Mouse (Mus musculus): ENCODE results near the gene Caps2. TPM values are rescaled to one million over a fixed set of nuclear protein-coding genes. Genes with fewer than 3 reads are reported as not detected.
A peak's percentile ranks its signal among the peaks of the same experiment; 100 is the strongest.
"Not testable (repeated sequence)": the region's sequence is repeated elsewhere in the genome, so short reads cannot be mapped to it uniquely, and the experiment has no call there.

Caps2 gene
- 0.67 and 0.88 TPM in 2 replicates for polyA plus RNA-seq (2014; fragmentation: Nextera tagmentation; extraction: Ambion mirVana)

DNA sequence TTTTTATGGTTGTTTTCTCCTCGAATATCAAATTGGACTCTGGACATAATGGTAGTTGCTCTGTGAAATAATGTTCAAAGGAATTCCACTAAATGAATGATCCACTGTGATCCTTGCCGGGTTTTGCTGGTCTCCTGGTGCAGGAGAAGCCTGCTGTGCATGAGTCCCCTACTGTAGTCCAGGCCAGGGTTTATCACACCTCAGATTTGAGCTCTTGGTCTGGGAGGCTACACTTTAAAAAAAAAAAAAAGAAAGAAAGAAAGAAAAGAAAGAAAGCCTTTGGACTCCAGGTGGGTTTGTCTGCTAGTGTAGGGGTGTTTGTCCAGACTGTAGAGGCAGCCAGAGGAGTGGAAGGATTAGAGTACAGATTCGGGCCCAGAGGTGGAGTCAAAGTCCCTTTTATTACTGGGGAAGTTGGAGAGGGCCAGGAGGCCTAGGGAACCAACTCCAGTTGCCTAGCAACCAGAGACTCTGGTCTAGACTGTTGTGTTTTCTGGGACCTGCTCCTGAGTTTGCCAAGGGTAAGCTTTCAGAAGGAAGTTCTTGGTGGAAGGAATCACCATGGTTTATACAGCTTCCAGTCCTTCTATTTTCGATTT is at the start of gene Caps2:
Caps2 (plus strand) TSS at position 454 of the 599 bp plus-strand sequence.
- ATAC-seq (replicated peaks; ENCODE audit: insufficient number of reproducible peaks, low FRiP score, low TSS enrichment, low read depth) = peak; percentile 78; the same call in 1 of the 2 replicates
- no peaks in the 10 kb centered on the region for H3K9me3 ChIP-seq (replicated peaks; ENCODE audit: control insufficient read depth, low read length)
- DNase-seq (ENCODE audit: low spot score) = peak; percentile 72
- H3K4me3 ChIP-seq (ENCODE audit: low read depth, low read length) = no peak within 1 kb of the TSS
- 31% methylated on average over 4 of the region's 4 CpGs for WGBS
- peak within 1 kb of the TSS; percentile 39 for H3K9ac ChIP-seq (replicated peaks; ENCODE audit: low read length)
- no peaks in the 10 kb centered on the region for H3K27me3 ChIP-seq (ENCODE audit: control insufficient read depth, insufficient read depth, low read length)
- no peaks in the 10 kb centered on the region for H3K4me1 ChIP-seq (ENCODE audit: control insufficient read depth, insufficient read depth, low read length)
- H3K27ac ChIP-seq (replicated peaks; ENCODE audit: low read depth, low read length) = no peak within 1 kb of the TSS
- H3K36me3 ChIP-seq (replicated peaks; ENCODE audit: control insufficient read depth, insufficient read depth, low read depth, low read length) = no peaks in the 10 kb centered on the region
- H3K4me2 ChIP-seq (ENCODE audit: low read depth, low read length) = peak within 1 kb of the TSS; percentile 19

DNA sequence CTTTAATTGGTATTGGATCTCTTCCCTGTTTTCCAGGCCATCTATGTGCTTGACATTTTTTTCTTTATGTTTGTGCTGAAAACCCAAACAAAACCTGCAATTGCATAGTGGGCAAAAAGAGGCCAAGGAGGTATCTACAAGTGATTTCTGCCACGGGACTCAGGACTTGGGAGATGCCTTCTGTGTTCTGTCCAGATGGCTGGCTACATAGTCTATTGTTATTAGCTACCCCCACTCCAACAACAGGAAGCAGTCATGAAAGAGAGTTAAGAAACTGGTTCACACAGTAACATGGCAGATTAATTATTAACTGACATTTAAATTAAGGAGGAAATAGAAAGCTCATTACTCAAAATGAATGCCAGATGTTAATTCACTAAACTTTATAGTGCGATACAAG is 38.3 kb upstream of the Caps2 start:
- not testable (repeated sequence) for H3K36me3 ChIP-seq (replicated peaks; ENCODE audit: control insufficient read depth, insufficient read depth, low read depth, low read length); H3K4me3 ChIP-seq (ENCODE audit: low read depth, low read length); ATAC-seq (replicated peaks; ENCODE audit: insufficient number of reproducible peaks, low FRiP score, low TSS enrichment, low read depth); DNase-seq (ENCODE audit: low spot score); H3K9ac ChIP-seq (replicated peaks; ENCODE audit: low read length); H3K9me3 ChIP-seq (replicated peaks; ENCODE audit: control insufficient read depth, low read length); H3K27ac ChIP-seq (replicated peaks; ENCODE audit: low read depth, low read length); H3K4me1 ChIP-seq (ENCODE audit: control insufficient read depth, insufficient read depth, low read length); H3K4me2 ChIP-seq (ENCODE audit: low read depth, low read length); H3K27me3 ChIP-seq (ENCODE audit: control insufficient read depth, insufficient read depth, low read length)
- 49% methylated on average over 2 of the region's 2 CpGs for WGBS

DNA sequence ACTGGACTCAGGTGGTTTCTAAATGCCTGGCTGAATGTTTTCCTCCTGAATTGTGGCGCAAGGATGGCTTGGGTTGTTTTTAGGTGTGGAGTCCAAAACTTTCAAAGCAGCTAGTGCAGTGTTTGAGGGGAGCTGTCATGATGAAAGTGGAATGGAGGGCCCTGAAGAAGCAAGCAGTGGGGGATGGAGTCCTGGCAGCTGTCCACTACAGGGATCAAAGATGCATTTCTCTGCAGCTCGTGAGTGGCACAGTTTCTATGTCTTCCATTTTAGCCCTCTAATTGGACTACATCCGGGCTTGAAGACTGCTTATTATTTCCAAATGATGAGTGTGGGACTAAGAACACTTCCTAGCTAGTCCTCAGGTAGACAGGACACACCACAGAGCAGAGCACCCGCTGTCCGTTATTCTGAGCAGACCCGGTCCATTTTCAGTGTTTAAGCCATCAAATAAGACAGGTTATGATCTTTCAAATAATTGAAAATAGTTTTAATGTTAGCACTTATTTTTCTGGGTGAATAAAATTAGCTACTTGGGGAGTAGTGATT is 35.7 kb upstream of the Caps2 start:
- not testable (repeated sequence) for H3K27me3 ChIP-seq (ENCODE audit: control insufficient read depth, insufficient read depth, low read length); DNase-seq (ENCODE audit: low spot score); H3K9me3 ChIP-seq (replicated peaks; ENCODE audit: control insufficient read depth, low read length); H3K4me3 ChIP-seq (ENCODE audit: low read depth, low read length); H3K9ac ChIP-seq (replicated peaks; ENCODE audit: low read length); H3K36me3 ChIP-seq (replicated peaks; ENCODE audit: control insufficient read depth, insufficient read depth, low read depth, low read length); H3K4me1 ChIP-seq (ENCODE audit: control insufficient read depth, insufficient read depth, low read length); H3K4me2 ChIP-seq (ENCODE audit: low read depth, low read length); H3K27ac ChIP-seq (replicated peaks; ENCODE audit: low read depth, low read length); ATAC-seq (replicated peaks; ENCODE audit: insufficient number of reproducible peaks, low FRiP score, low TSS enrichment, low read depth)
- 77% methylated on average over 6 of the region's 6 CpGs for WGBS

DNA sequence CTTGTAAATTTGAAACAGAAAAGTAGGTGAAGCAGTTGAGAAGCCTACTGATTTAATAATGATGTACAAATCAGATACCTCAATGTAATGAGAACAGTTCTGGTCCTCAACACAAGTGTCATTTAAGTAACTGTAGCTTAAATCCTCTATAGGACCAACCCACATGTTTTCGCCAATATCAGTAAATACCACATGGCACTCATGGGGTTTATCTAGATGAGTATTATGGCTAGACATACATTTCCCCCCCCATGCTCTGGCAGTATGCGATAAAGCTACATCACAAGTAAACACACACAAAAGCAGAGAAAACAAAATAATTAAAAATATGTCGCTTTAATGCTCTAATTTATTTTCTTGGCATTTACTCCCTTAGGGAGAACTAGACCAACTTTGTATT is 31.2 kb upstream of the Caps2 start:
- H3K36me3 ChIP-seq (replicated peaks; ENCODE audit: control insufficient read depth, insufficient read depth, low read depth, low read length) = no peaks in the 10 kb centered on the region
- no peaks in the 10 kb centered on the region for H3K9me3 ChIP-seq (replicated peaks; ENCODE audit: control insufficient read depth, low read length)
- no peaks in the 10 kb centered on the region for H3K27me3 ChIP-seq (ENCODE audit: control insufficient read depth, insufficient read depth, low read length)
- no peak overlapping the region for H3K4me3 ChIP-seq (ENCODE audit: low read depth, low read length)
- 91% methylated on average over 3 of the region's 3 CpGs for WGBS
- no peak overlapping the region for H3K9ac ChIP-seq (replicated peaks; ENCODE audit: low read length)
- no peak overlapping the region for H3K27ac ChIP-seq (replicated peaks; ENCODE audit: low read depth, low read length)
- no peak overlapping the region for H3K4me2 ChIP-seq (ENCODE audit: low read depth, low read length)
- ATAC-seq (replicated peaks; ENCODE audit: insufficient number of reproducible peaks, low FRiP score, low TSS enrichment, low read depth) (no peak), DNase-seq (ENCODE audit: low spot score) (no peak)
- H3K4me1 ChIP-seq (ENCODE audit: control insufficient read depth, insufficient read depth, low read length) = no peaks in the 10 kb centered on the region

DNA sequence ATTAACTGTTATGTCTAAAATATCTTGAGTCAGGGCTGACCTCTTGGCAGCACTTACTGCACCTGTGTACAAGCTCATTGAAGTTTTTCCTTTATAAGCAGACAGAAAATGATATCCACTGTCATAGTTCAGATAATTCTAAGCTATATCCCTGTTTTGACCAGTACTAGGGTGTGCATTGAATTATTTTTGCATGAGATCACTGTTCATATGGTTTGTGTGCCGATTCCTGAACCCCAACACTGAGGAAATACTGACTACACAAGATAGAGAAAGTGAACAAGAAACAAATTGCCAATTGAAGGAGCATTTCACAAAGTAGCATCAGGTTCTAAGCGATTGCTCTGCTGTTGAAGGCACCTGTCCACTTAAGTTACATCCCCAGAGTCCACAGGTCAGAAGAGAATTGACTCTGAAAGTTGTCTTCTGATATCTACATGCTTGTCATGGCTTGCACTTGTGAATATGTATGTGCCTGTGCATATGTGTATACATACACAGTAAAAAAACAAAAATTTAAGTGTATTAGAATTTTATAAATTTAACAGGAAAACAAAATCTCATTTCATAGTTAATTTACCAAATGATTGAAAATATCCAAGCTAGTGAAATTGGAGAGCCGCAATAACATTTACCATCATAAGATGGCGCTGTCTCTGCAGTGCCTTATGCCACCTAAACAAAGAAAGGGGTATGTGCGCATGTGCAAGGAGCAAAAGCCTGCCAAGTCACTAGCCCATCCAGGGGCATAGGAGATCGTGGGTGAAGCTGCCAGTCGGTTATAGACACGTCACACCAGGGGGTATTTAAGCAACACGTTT is 25.2 kb upstream of the Caps2 start:
- DNase-seq (ENCODE audit: low spot score) = peak; percentile 88
- no peak overlapping the region for H3K27ac ChIP-seq (replicated peaks; ENCODE audit: low read depth, low read length)
- no peaks in the 10 kb centered on the region for H3K27me3 ChIP-seq (ENCODE audit: control insufficient read depth, insufficient read depth, low read length)
- H3K36me3 ChIP-seq (replicated peaks; ENCODE audit: control insufficient read depth, insufficient read depth, low read depth, low read length) = no peaks in the 10 kb centered on the region
- no peaks in the 10 kb centered on the region for H3K9me3 ChIP-seq (replicated peaks; ENCODE audit: control insufficient read depth, low read length)
- H3K4me3 ChIP-seq (ENCODE audit: low read depth, low read length) = no peak overlapping the region
- no peak overlapping the region for H3K4me2 ChIP-seq (ENCODE audit: low read depth, low read length)
- WGBS = 14% methylated on average over 9 of the region's 9 CpGs
- no peak overlapping the region for H3K9ac ChIP-seq (replicated peaks; ENCODE audit: low read length)
- ATAC-seq (replicated peaks; ENCODE audit: insufficient number of reproducible peaks, low FRiP score, low TSS enrichment, low read depth) = peak; percentile 86
- H3K4me1 ChIP-seq (ENCODE audit: control insufficient read depth, insufficient read depth, low read length) = no peaks in the 10 kb centered on the region

DNA sequence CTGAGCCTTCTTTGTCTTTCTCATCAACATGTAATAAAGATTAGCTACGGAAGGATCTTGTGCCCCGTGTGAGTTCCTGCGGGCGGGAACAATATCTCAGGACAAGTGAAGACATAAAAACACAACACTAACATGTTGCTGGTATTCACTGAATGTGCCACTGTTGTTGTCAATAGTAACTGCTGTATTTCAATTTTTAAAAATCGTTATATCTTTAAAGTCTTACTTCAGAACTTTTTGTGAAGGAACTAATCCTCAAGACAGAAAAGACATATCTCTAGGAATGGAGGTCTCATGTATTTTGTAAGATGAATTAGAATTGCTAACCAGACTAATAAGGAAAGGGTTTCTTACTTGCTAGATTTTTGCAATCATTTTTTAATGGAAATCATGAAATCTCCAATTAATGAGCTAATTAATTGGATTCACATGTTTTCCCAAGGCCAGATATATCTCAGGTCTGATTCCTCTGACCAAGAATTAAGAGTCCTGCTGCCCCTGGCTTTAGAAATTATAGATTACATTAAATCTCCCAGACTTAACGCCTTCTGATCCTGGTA is 24.5 kb upstream of the Caps2 start:
- H3K27ac ChIP-seq (replicated peaks; ENCODE audit: low read depth, low read length) = no peak overlapping the region
- no peak for DNase-seq (ENCODE audit: low spot score)

DNA sequence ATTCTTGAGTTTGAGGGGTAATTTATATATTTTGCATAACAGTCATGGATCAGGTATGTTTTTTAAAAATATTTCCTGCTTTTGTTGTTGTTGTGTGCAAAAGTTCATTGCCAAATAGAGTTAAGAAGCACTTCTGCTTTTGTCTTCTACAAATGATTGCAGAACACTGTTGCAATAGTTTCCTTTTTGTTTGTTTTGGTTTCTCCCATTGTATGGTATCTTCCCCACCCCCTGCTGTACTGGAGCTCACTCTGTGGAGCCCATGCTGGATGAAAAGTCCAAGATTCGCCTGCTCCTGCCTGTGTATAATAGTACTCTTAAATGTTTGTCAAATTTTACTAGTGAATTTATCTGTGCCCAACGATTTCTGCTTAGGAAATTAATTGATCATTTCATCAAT is 23.6 kb upstream of the Caps2 start:
- Histone ChIP-seq H3K9ac (replicated peaks; ENCODE audit: low read length) (no peak overlapping the region), H3K4me1 (ENCODE audit: control insufficient read depth, insufficient read depth, low read length) (no peaks in the 10 kb centered on the region), H3K36me3 (replicated peaks; ENCODE audit: control insufficient read depth, insufficient read depth, low read depth, low read length) (no peaks in the 10 kb centered on the region), H3K4me2 (ENCODE audit: low read depth, low read length) (no peak overlapping the region), H3K27ac (replicated peaks; ENCODE audit: low read depth, low read length) (no peak overlapping the region), H3K4me3 (ENCODE audit: low read depth, low read length) (no peak overlapping the region), H3K27me3 (ENCODE audit: control insufficient read depth, insufficient read depth, low read length) (no peaks in the 10 kb centered on the region), H3K9me3 (replicated peaks; ENCODE audit: control insufficient read depth, low read length) (no peaks in the 10 kb centered on the region)
- ATAC-seq (replicated peaks; ENCODE audit: insufficient number of reproducible peaks, low FRiP score, low TSS enrichment, low read depth) (no peak), DNase-seq (ENCODE audit: low spot score) (no peak)
- 62% methylated on average over 2 of the region's 2 CpGs for WGBS

More for the DNA sequence above, 24.5 kb upstream of the Caps2 start:
- Histone ChIP-seq H3K4me2 (ENCODE audit: low read depth, low read length) (no peak overlapping the region), H3K36me3 (replicated peaks; ENCODE audit: control insufficient read depth, insufficient read depth, low read depth, low read length) (no peaks in the 10 kb centered on the region), H3K9me3 (replicated peaks; ENCODE audit: control insufficient read depth, low read length) (no peaks in the 10 kb centered on the region), H3K27me3 (ENCODE audit: control insufficient read depth, insufficient read depth, low read length) (no peaks in the 10 kb centered on the region), H3K4me3 (ENCODE audit: low read depth, low read length) (no peak overlapping the region), H3K9ac (replicated peaks; ENCODE audit: low read length) (no peak overlapping the region), H3K4me1 (ENCODE audit: control insufficient read depth, insufficient read depth, low read length) (no peaks in the 10 kb centered on the region)
- peak; percentile 42; the same call in 1 of the 2 replicates for ATAC-seq (replicated peaks; ENCODE audit: insufficient number of reproducible peaks, low FRiP score, low TSS enrichment, low read depth)
- WGBS = 49% methylated on average over 6 of the region's 6 CpGs
